Mouse (Mus musculus): ENCODE data around the gene Ubxn6. TPM values are rescaled to one million over a fixed set of nuclear protein-coding genes. Genes with fewer than 3 reads are reported as not detected.
"Not testable (repeated sequence)": the region's sequence is repeated elsewhere in the genome, so short reads cannot be mapped to it uniquely, and the experiment has no call there.

Gene Ubxn6
- total RNA-seq, 1 experiment = 34.8 TPM

DNA sequence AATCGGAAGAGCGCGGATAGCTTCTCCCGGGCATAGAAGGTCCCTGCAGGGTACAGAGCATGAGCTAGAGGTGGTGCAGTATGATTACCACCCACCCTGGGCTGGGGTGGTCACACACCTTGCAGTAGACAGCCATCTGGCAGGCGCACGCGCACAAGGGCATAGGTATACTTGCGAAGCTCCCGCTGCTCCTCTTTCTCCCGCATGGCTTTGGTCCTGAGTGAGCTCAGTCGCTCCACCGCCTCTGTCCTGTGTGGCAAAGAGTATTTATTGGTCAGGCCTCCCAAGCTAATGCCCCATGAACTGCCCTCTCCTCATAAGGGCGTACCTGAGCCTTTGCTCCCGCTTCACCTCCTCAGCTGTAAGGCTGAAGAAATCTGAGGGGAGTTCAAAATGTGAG, 5.8 kb downstream of the Ubxn6 start:
- DNase-seq (ENCODE audit: low read depth, low spot score) = no peak
- peak overlapping the region; percentile 35 to 58; a peak in 3 of 4 replicates for H3K4me3 ChIP-seq (ENCODE audit: insufficient read depth in 1 of 2, low read depth in 1 of 2, low read length in 2 of 2, poor library complexity in 1 of 2, severe bottlenecking in 1 of 2)
- H3K9ac ChIP-seq (ENCODE audit: insufficient read depth, low read depth, low read length, poor library complexity, severe bottlenecking) = peak overlapping the region; percentile 21
- peaks cover 0 to 5% of the 10 kb centered on the region in 2 experiments; a peak in 1 of 4 replicates for H3K4me1 ChIP-seq (ENCODE audit: control insufficient read depth in 2 of 2, insufficient read depth in 2 of 2, low read length in 2 of 2, poor library complexity in 1 of 2)
- peaks cover 74% of the 10 kb centered on the region for H3K36me3 ChIP-seq (ENCODE audit: control insufficient read depth, insufficient read depth, low read length, poor library complexity, severe bottlenecking)
- H3K9me3 ChIP-seq (ENCODE audit: control insufficient read depth, insufficient read depth, low read depth, low read length) = no peaks in the 10 kb centered on the region
- in situ Hi-C loops (cut with MboI; ENCODE audit: low sequenced_read_pairs in 2 of 2, unreplicated experiment in 2 of 2) = no loop called here
- H3K27ac ChIP-seq (ENCODE audit: insufficient read depth, low read depth, low read length, poor library complexity, severe bottlenecking) = no peak overlapping the region
- TF ChIP-seq ZC3H11A (IDR thresholded peaks at IDR 0.05; ENCODE audit: borderline replicate concordance, low read depth, low read length) (no peak), HCFC1 (IDR thresholded peaks at IDR 0.05; ENCODE audit: borderline replicate concordance, insufficient read depth, low read length) (no peak)

DNA sequence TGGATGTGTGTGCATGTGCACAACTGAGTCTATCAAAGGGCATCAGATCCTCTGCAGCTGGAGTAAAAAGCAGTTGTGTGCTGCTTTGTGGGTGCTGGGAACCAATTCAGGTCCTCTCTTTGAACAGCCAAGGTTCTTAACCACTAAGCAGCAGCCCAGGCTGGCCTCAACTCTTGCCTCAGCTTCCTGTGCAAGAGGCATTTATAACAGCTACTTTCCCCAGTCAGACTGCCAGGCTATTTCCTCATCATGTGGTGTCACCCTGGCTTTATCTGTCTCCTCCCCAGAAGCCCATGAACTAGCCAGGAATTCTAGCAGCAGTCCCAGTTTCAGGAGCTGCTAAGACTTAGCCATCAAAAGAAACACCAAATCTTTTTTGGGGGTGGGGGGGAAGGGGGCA, 8.4 kb downstream of the Ubxn6 start:
- no peak for DNase-seq (ENCODE audit: low read depth, low spot score)
- Histone ChIP-seq H3K9me3 (ENCODE audit: control insufficient read depth, insufficient read depth, low read depth, low read length) (no peaks in the 10 kb centered on the region), H3K4me1 (ENCODE audit: control insufficient read depth in 2 of 2, insufficient read depth in 2 of 2, low read length in 2 of 2, poor library complexity in 1 of 2) (peaks cover 0 to 3% of the 10 kb centered on the region in 2 experiments; a peak in 1 of 4 replicates), H3K36me3 (ENCODE audit: control insufficient read depth, insufficient read depth, low read length, poor library complexity, severe bottlenecking) (peaks cover 91% of the 10 kb centered on the region), H3K27ac (ENCODE audit: insufficient read depth, low read depth, low read length, poor library complexity, severe bottlenecking) (no peak overlapping the region), H3K9ac (ENCODE audit: insufficient read depth, low read depth, low read length, poor library complexity, severe bottlenecking) (no peak overlapping the region), H3K4me3 (ENCODE audit: insufficient read depth in 1 of 2, low read depth in 1 of 2, low read length in 2 of 2, poor library complexity in 1 of 2, severe bottlenecking in 1 of 2) (no peak overlapping the region)
- in situ Hi-C loops (cut with MboI; ENCODE audit: low sequenced_read_pairs in 2 of 2, unreplicated experiment in 2 of 2) = no loop called here
- TF ChIP-seq CHD2 (IDR thresholded peaks at IDR 0.05; ENCODE audit: low read depth, low read length) (no peak), HCFC1 (IDR thresholded peaks at IDR 0.05; ENCODE audit: borderline replicate concordance, insufficient read depth, low read length) (no peak), ZC3H11A (IDR thresholded peaks at IDR 0.05; ENCODE audit: borderline replicate concordance, low read depth, low read length) (no peak)

DNA sequence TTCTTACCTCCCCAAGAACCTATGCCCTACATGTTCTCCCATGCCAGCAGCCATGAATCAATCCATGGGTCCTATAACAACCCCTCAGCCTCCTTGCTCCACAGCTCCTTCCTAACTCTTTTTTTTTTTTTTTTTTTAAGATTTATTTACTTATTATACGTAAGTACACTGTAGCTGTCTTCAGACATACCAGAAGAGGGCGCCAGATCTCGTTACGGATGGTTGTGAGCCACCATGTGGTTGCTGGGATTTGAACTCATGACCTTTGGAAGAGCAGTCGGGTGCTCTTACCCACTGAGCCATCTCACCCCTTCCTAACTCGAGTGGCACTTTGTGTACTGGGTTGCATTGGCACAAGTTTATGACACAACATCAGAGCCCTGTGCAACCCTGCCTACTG, 9.1 kb downstream of the Ubxn6 start:
- H3K4me1 ChIP-seq (ENCODE audit: control insufficient read depth in 2 of 2, insufficient read depth in 2 of 2, low read length in 2 of 2, poor library complexity in 1 of 2); DNase-seq (ENCODE audit: low read depth, low spot score); H3K4me3 ChIP-seq (ENCODE audit: insufficient read depth in 1 of 2, low read depth in 1 of 2, low read length in 2 of 2, poor library complexity in 1 of 2, severe bottlenecking in 1 of 2); H3K9ac ChIP-seq (ENCODE audit: insufficient read depth, low read depth, low read length, poor library complexity, severe bottlenecking); H3K27ac ChIP-seq (ENCODE audit: insufficient read depth, low read depth, low read length, poor library complexity, severe bottlenecking); H3K9me3 ChIP-seq (ENCODE audit: control insufficient read depth, insufficient read depth, low read depth, low read length); in situ Hi-C loops (cut with MboI; ENCODE audit: low sequenced_read_pairs in 2 of 2, unreplicated experiment in 2 of 2): not testable (repeated sequence)
- peak; percentile 36; the same call in 1 of the 2 replicates for TF ChIP-seq ZNF384 (IDR thresholded peaks at IDR 0.05; ENCODE audit: low read depth, low read length)
- H3K36me3 ChIP-seq (ENCODE audit: control insufficient read depth, insufficient read depth, low read length, poor library complexity, severe bottlenecking) = peaks cover 91% of the 10 kb centered on the region

DNA sequence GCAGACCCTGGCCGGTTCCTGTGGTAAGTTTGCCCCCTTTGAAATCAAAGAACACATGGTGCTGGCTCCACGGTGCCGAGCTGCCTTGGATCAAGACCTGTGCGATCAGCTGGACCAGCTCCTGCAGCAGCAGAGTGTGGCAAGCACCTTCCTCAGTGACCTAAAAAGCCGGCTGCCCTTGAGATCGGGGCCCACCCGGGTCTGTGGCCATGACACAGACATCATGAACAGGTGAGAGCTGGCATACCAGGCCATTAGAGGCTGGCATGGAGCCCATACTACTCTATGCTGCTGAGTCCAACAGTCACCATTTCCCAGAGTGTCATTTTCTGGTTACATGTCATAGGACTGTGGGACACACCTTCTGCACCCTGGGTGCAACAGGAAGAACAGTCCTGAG, 12.7 kb downstream of the Ubxn6 start:
- Histone ChIP-seq H3K4me3 (ENCODE audit: insufficient read depth in 1 of 2, low read depth in 1 of 2, low read length in 2 of 2, poor library complexity in 1 of 2, severe bottlenecking in 1 of 2) (no peak overlapping the region), H3K9ac (ENCODE audit: insufficient read depth, low read depth, low read length, poor library complexity, severe bottlenecking) (no peak overlapping the region), H3K36me3 (ENCODE audit: control insufficient read depth, insufficient read depth, low read length, poor library complexity, severe bottlenecking) (peaks cover 88% of the 10 kb centered on the region), H3K4me1 (ENCODE audit: control insufficient read depth in 2 of 2, insufficient read depth in 2 of 2, low read length in 2 of 2, poor library complexity in 1 of 2) (no peaks in the 10 kb centered on the region), H3K27ac (ENCODE audit: insufficient read depth, low read depth, low read length, poor library complexity, severe bottlenecking) (no peak overlapping the region), H3K9me3 (ENCODE audit: control insufficient read depth, insufficient read depth, low read depth, low read length) (no peaks in the 10 kb centered on the region)
- no peak for DNase-seq (ENCODE audit: low read depth, low spot score)
- TF ChIP-seq HCFC1 (IDR thresholded peaks at IDR 0.05; ENCODE audit: borderline replicate concordance, insufficient read depth, low read length) = no peak
- TF ChIP-seq ZNF384 (IDR thresholded peaks at IDR 0.05; ENCODE audit: low read depth, low read length) = no peak
- no peak for TF ChIP-seq ZC3H11A (IDR thresholded peaks at IDR 0.05; ENCODE audit: borderline replicate concordance, low read depth, low read length)
- TF ChIP-seq MAFK (IDR thresholded peaks at IDR 0.05; ENCODE audit: insufficient read depth, low read depth, low read length) = no peak
- TF ChIP-seq CHD2 (IDR thresholded peaks at IDR 0.05; ENCODE audit: low read depth, low read length) = no peak
- in situ Hi-C loops (cut with MboI; ENCODE audit: low sequenced_read_pairs in 2 of 2, unreplicated experiment in 2 of 2) = no loop called here

DNA sequence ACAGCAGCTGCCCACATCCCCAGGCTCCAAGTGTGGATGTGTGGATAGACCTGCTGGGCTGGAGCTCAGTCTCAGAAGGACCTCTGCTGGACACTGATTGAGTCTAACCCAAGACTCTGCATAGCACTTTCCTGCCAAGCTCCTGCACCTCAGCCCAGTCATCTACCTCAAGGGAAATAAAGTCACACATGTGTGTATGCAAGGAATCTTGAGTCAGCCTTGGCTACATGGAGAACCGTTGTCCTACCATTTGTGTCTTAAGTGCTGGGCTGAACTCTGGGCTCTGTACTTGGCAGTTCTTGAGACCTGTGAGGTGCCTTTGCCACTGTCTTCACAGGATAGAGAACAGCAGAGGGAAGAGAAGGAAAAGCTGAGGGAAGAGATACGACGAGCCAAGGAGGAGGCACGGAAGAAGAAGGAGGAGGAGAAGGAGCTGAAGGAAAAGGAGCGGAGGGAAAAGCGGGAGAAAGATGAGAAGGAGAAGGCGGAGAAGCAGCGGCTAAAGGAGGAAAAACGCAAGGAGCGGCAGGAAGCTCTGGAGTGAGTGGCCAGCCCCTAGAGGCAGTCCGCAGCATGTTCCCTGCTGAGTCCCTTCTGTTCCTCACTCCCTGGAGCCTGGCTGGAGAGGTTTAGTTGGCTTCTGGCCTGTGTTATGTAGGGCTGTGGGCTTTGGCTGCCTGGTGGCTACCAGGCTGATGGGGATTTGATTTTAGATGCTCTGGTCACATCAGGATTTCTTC, 17.3 kb downstream of the Ubxn6 start:
- no peak overlapping the region for H3K4me3 ChIP-seq (ENCODE audit: insufficient read depth in 1 of 2, low read depth in 1 of 2, low read length in 2 of 2, poor library complexity in 1 of 2, severe bottlenecking in 1 of 2)
- DNase-seq (ENCODE audit: low read depth, low spot score) = no peak
- H3K4me1 ChIP-seq (ENCODE audit: control insufficient read depth in 2 of 2, insufficient read depth in 2 of 2, low read length in 2 of 2, poor library complexity in 1 of 2) = peaks cover 0 to 2% of the 10 kb centered on the region in 2 experiments; a peak in 1 of 4 replicates
- H3K9ac ChIP-seq (ENCODE audit: insufficient read depth, low read depth, low read length, poor library complexity, severe bottlenecking) = no peak overlapping the region
- no peak overlapping the region for H3K27ac ChIP-seq (ENCODE audit: insufficient read depth, low read depth, low read length, poor library complexity, severe bottlenecking)
- no peaks in the 10 kb centered on the region for H3K9me3 ChIP-seq (ENCODE audit: control insufficient read depth, insufficient read depth, low read depth, low read length)
- in situ Hi-C loops (cut with MboI; ENCODE audit: low sequenced_read_pairs in 2 of 2, unreplicated experiment in 2 of 2) = no loop called here
- peaks cover 65% of the 10 kb centered on the region for H3K36me3 ChIP-seq (ENCODE audit: control insufficient read depth, insufficient read depth, low read length, poor library complexity, severe bottlenecking)
- no peak for TF ChIP-seq HCFC1 (IDR thresholded peaks at IDR 0.05; ENCODE audit: borderline replicate concordance, insufficient read depth, low read length)
- TF ChIP-seq MAFK (IDR thresholded peaks at IDR 0.05; ENCODE audit: insufficient read depth, low read depth, low read length) = no peak
- TF ChIP-seq CHD2 (IDR thresholded peaks at IDR 0.05; ENCODE audit: low read depth, low read length) = no peak
- no peak for TF ChIP-seq ZC3H11A (IDR thresholded peaks at IDR 0.05; ENCODE audit: borderline replicate concordance, low read depth, low read length)
- TF ChIP-seq ZNF384 (IDR thresholded peaks at IDR 0.05; ENCODE audit: low read depth, low read length) = no peak

All from ES-E14 (cell line).